Mouse (Mus musculus) forebrain, postnatal 0 days (tissue): ENCODE results near the gene Zmiz2. TPM values are rescaled to one million over a fixed set of nuclear protein-coding genes. Genes with fewer than 3 reads are reported as not detected.

Source experiments
- ATAC-seq: fragments of 200-750 bp; cut with Nextera tagmentation; 2 replicates; pipeline ENCODE4 v1.8.0; 2017; ENCODE audit warnings: mild to moderate bottlenecking, moderate library complexity
- DNase-seq: peaks from one replicate; pipeline ENCODE4 v3.0.0-alpha.2; 2015
- H3K27ac ChIP-seq: fragments of 300-500 bp; sonication (generic); 2 replicates; pipeline ENCODE4 v1.5.1; 2014; ENCODE audit warnings: low read depth, mild to moderate bottlenecking, antibody characterized with exemption, low read length, moderate library complexity, mixed read lengths
- H3K27me3 ChIP-seq: fragments of 300-500 bp; sonication (generic); 2 replicates; pipeline ENCODE4 v1.6.1; 2014; ENCODE audit warnings: mild to moderate bottlenecking, low read length, mixed read lengths; ENCODE audit not compliant: insufficient read depth
- H3K36me3 ChIP-seq: fragments of 300-500 bp; sonication (generic); 2 replicates; pipeline ENCODE4 v1.6.1; 2014; ENCODE audit warnings: mild to moderate bottlenecking, moderate library complexity; ENCODE audit not compliant: insufficient read depth
- H3K4me1 ChIP-seq: fragments of 300-500 bp; sonication (generic); 2 replicates; pipeline ENCODE4 v1.6.1; 2014; ENCODE audit warnings: antibody characterized with exemption; ENCODE audit not compliant: insufficient read depth
- H3K4me2 ChIP-seq: fragments of 300-500 bp; sonication (generic); 2 replicates; pipeline ENCODE4 v1.6.1; 2014; ENCODE audit warnings: low read depth, mild to moderate bottlenecking, moderate library complexity
- H3K4me3 ChIP-seq: fragments of 300-500 bp; sonication (generic); 2 replicates; pipeline ENCODE4 v1.5.1; 2014; ENCODE audit warnings: low read depth, low read length, mixed read lengths
- H3K9ac ChIP-seq: fragments of 300-500 bp; sonication (generic); 2 replicates; pipeline ENCODE4 v1.6.1; 2014; ENCODE audit warnings: mild to moderate bottlenecking
- H3K9me3 ChIP-seq: fragments of 300-500 bp; sonication (generic); 2 replicates; pipeline ENCODE4 v1.6.1; 2016; ENCODE audit warnings: low read length
- CTCF ChIP-seq: sonication (generic); IDR thresholded peaks from 2 replicates; pipeline ENCODE4 v1.5.1; 2016; ENCODE audit warnings: antibody characterized with exemption, control low read depth, low read depth
- WGBS: fragments of 180-500 bp; shearing (Covaris S2); extraction: QIAGEN DNeasy Blood & Tissue Kit; methylation state at CpG from one replicate; pipeline ENCODE4 v1.1.7; 2014; 5-methylcytosine and 5-hydroxymethylcytosine counted together
- polyA plus RNA-seq: library from polyadenylated mRNA; unstranded; fragments of >200 nt; fragmentation: Nextera tagmentation; extraction: Ambion mirVana; gene quantifications from 2 replicates; pipeline ENCODE4 v1.2.1, GENCODE M21; 2015
- total RNA-seq: library from RNA; depleted of rRNA; stranded (reverse); fragments of >200 nt; gene quantifications from 2 replicates; pipeline ENCODE4 v1.2.3, GENCODE M21; 2014

Zmiz2 gene
- total and polyA plus RNA-seq, 2 experiments from 2014 or later, result 43.8 to 129 TPM

DNA sequence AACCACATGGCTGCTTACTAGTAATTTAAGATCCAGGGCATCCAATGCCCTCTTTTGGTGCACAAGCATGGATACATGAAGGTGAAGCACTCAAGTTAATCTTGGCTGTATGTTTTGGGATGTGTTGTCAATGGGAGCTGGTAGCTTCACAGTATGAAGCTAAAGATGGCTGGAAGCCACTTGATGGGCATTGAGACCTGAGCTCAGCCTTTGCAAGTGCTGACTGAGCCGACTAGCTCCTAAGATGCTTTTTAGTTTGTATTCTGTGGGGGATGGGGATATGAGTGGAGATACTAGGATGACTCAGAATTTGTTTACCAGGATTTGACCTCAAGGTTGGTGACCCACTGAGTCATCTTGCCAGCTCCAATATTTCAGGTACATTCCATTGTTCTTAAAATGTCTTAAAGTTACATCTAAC, 31.4 kb downstream of the Zmiz2 start:
- no peaks in the 10 kb centered on the region for H3K9me3 ChIP-seq
- H3K4me1 ChIP-seq, result 0 out of 2 replicates have a peak, but pooled peaks cover 7% of the 10 kb centered on the region
- no peak overlapping the region for H3K9ac ChIP-seq
- no peak for TF ChIP-seq CTCF
- no peak overlapping the region for H3K27ac ChIP-seq
- peaks cover 35% of the 10 kb centered on the region for H3K36me3 ChIP-seq
- H3K4me2 ChIP-seq, result no peak overlapping the region
- H3K4me3 ChIP-seq, result no peak overlapping the region
- DNase-seq, result no peak
- 21% methylated on average over 1 of the region's 1 CpGs for WGBS
- ATAC-seq, result no peak
- no peaks in the 10 kb centered on the region for H3K27me3 ChIP-seq

DNA sequence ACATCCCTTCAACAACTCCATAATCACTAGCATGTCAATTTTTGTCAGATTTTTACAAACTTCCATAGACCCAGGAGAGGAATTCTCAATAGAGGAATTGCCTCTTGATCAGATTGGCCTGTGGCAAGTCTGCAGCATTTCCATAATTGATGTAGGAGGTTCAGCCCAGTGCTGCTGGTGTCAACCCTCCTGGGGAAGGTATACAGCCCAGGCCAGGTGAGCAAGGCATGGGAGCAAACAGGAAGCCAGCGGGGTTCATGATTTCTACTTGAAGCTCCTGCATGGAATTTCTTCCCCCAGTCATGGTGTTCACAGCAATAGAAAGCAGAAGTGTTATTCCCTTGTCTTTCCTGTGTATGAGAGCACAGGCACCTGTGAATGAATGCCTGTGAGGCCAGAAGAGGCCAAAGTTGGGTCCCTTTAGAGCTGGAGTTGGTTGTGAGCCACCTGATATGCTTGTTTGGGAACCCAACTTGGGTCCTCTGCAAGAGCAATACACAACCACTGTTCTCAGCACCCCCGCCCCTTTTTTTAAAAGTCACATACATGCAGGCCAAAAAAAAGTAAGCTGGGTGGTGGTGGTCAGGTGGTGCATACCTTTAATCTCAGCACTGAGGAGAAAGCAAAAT, 32.0 kb downstream of the Zmiz2 start:
- Histone ChIP-seq H3K27me3 (no peaks in the 10 kb centered on the region), H3K4me2 (no peak overlapping the region), H3K9me3 (no peaks in the 10 kb centered on the region), H3K9ac (no peak overlapping the region), H3K27ac (no peak overlapping the region), H3K4me1 (0 out of 2 replicates have a peak, but pooled peaks cover 7% of the 10 kb centered on the region), H3K4me3 (no peak overlapping the region), H3K36me3 (peaks cover 35% of the 10 kb centered on the region)
- no peak for TF ChIP-seq CTCF
- 76% methylated on average over 2 of the region's 2 CpGs for WGBS
- DNase-seq (no peak), ATAC-seq (no peak)

DNA sequence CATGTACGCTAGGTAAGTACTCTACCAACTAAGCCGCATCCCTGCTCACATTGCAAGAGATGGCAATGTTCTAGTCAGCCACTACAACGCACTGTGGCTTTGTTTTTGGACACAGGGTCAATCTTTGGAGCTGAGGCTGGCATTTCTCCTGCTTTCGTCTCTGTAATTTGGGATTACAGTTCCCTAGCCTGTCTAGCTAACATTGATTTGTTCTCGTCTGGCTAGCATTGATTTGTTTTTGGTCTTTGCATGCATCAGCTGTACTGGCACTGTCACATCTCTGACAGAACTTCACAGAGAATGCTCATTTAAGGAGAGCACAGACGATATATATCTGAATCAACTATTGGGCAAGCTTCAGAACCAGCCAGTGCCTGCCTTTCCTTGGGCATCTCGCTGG, 41.3 kb downstream of the Zmiz2 start:
- H3K4me3 ChIP-seq, result no peak overlapping the region
- ATAC-seq (no peak), DNase-seq (no peak)
- peaks cover 43% of the 10 kb centered on the region for H3K36me3 ChIP-seq
- no peak overlapping the region for H3K9ac ChIP-seq
- no peaks in the 10 kb centered on the region for H3K4me1 ChIP-seq
- no peaks in the 10 kb centered on the region for H3K27me3 ChIP-seq
- H3K27ac ChIP-seq, result no peak overlapping the region
- H3K4me2 ChIP-seq, result no peak overlapping the region
- 92% methylated on average over 7 of the region's 7 CpGs for WGBS
- H3K9me3 ChIP-seq, result no peaks in the 10 kb centered on the region
- TF ChIP-seq CTCF, result no peak

DNA sequence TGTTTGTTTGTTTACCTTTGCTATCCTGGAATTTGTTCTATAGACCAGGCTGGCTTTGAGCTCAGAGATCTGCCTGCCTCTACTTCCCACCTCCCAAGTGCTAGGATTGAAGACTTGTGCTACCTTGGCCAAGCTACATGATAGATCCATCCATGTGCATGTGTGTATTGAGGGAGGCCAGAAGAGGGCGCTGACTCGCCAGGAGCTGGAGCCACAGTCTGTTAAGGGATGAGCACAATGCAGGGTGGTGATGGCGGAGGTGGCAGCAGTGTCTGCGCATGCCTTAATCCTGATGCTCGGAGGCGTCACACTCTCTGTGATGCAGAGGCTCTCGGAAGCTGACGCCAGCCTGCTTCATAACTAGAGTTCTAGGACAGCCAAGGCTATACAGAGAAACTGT, 47.6 kb downstream of the Zmiz2 start:
- Histone ChIP-seq H3K36me3 (peaks cover 37% of the 10 kb centered on the region), H3K9ac (no peak overlapping the region), H3K27me3 (no peaks in the 10 kb centered on the region), H3K4me3 (no peak overlapping the region), H3K4me1 (no peaks in the 10 kb centered on the region), H3K4me2 (no peak overlapping the region), H3K9me3 (no peaks in the 10 kb centered on the region), H3K27ac (no peak overlapping the region)
- DNase-seq, result no peak
- TF ChIP-seq CTCF, result peak; percentile 61
- ATAC-seq, result peak; percentile 53
- WGBS, result 66% methylated on average over 8 of the region's 8 CpGs

DNA sequence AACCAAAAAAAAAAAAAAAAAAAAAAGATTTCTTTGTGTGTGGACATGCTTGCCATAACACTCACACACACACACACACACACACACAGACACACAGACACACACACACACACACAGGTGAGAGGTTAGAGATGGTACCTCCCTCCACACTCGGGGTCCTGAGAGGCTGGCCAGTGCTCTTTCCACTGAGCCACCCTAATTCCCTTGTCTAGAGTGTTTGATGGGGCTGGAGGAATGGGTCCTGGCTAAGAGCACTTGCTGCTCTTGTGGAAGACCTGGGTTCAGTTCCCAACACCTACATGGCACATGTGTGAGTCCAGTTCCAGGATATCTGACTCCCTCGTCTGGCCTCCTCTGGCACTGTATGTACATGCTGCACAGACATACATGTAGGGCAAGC, 48.8 kb downstream of the Zmiz2 start:
- 96% methylated on average over 2 of the region's 2 CpGs for WGBS
- Histone ChIP-seq H3K27me3 (no peaks in the 10 kb centered on the region), H3K9ac (no peak overlapping the region), H3K4me3 (no peak overlapping the region), H3K4me2 (no peak overlapping the region), H3K9me3 (no peaks in the 10 kb centered on the region), H3K27ac (no peak overlapping the region), H3K36me3 (peaks cover 26% of the 10 kb centered on the region), H3K4me1 (no peaks in the 10 kb centered on the region)
- no peak for ATAC-seq
- DNase-seq, result no peak
- TF ChIP-seq CTCF, result no peak

DNA sequence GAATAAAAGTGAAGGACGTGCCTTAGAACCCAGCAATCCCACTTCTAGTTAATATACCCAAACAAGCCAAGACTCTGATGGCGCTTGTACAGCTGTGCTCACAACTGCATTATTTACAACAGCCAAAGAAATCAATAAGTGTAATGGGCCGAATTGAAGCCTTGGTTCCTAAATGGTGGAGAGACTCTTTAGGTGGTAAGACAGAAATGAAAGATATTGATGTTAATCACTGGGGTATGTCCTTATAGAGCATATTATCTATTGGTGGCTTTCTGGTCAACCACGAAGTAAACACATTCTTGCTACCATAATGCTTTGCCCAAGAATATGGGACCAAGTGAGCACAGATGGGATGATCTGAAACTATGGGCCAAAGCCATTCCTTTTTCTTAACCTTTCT, 51.3 kb downstream of the Zmiz2 start:
- ATAC-seq (no peak), DNase-seq (no peak)
- TF ChIP-seq CTCF, result no peak
- Histone ChIP-seq H3K9me3 (no peaks in the 10 kb centered on the region), H3K4me1 (peaks cover 8% of the 10 kb centered on the region; the same call in 1 of the 2 replicates), H3K4me2 (no peak overlapping the region), H3K9ac (no peak overlapping the region), H3K27me3 (no peaks in the 10 kb centered on the region), H3K27ac (no peak overlapping the region), H3K36me3 (peaks cover 15% of the 10 kb centered on the region), H3K4me3 (no peak overlapping the region)
- WGBS, result 95% methylated on average over 4 of the region's 4 CpGs

DNA sequence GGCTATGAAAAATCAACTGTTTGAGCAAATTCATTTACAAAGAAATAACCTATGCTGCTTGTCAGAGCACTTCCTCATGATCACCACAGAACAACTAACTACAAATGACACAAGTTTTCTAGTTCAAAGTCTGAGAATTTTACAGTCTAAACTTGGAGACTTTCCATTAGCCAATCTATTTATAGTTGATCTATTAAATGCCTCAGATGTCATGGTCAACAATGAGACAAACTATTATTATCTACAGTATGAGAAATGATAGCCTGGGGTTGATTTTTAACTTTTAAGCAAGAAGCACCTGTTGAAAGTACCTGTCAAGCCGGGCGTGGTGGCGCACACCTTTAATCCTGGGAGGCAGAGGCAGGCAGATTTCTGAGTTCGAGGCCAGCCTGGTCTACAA, 53.7 kb downstream of the Zmiz2 start:
- no peak for ATAC-seq
- no peak overlapping the region for H3K27ac ChIP-seq

More for the DNA sequence above, 53.7 kb downstream of the Zmiz2 start:
- H3K9me3 ChIP-seq, result no peaks in the 10 kb centered on the region
- no peak overlapping the region for H3K4me2 ChIP-seq
- H3K27me3 ChIP-seq, result no peaks in the 10 kb centered on the region
- DNase-seq, result no peak
- peaks cover 8% of the 10 kb centered on the region; the same call in 1 of the 2 replicates for H3K4me1 ChIP-seq
- no peak for TF ChIP-seq CTCF
- H3K36me3 ChIP-seq, result peaks cover 6% of the 10 kb centered on the region; the same call in 1 of the 2 replicates
- no peak overlapping the region for H3K4me3 ChIP-seq
- no peak overlapping the region for H3K9ac ChIP-seq
- 97% methylated on average over 4 of the region's 4 CpGs for WGBS
